Mouse (Mus musculus) brain, embryonic 18.5 days (tissue): ENCODE data around the gene Ctse.
A peak's percentile ranks its signal among the peaks of the same experiment; 100 is the strongest.

Experiments
- DNase-seq: peaks from one replicate; pipeline ENCODE4 v3.0.0-alpha.2; 2012; ENCODE audit warnings: low read depth, low spot score

Gene Ctse

GRCm38 (mm10) chr1:131699642-131700041 lies 61.5 kb downstream of the Ctse start:
- no peak for DNase-seq

- DNase-seq: no peak
Observed at GRCm38 (mm10) chr1:131700447-131700846, 62.3 kb downstream of the Ctse start.

GRCm38 (mm10) chr1:131701391-131701790 lies 63.3 kb downstream of the Ctse start:
- no peak for DNase-seq

- DNase-seq: no peak
Observed at GRCm38 (mm10) chr1:131702094-131702766, 64.1 kb downstream of the Ctse start.

- no peak for DNase-seq
Observed at GRCm38 (mm10) chr1:131703482-131703881, 65.4 kb downstream of the Ctse start.

- no peak for DNase-seq
Observed at GRCm38 (mm10) chr1:131708338-131708737, 70.2 kb downstream of the Ctse start.

GRCm38 (mm10) chr1:131711518-131711917 lies 73.4 kb downstream of the Ctse start:
- no peak for DNase-seq

GRCm38 (mm10) chr1:131712386-131712785 lies 74.3 kb downstream of the Ctse start:
- DNase-seq: peak; percentile 69

- DNase-seq: no peak
Observed at GRCm38 (mm10) chr1:131714388-131715337, 76.6 kb downstream of the Ctse start.

GRCm38 (mm10) chr1:131718952-131719694 lies 81.0 kb downstream of the Ctse start:
- no peak for DNase-seq

GRCm38 (mm10) chr1:131721989-131722388 lies 83.9 kb downstream of the Ctse start:
- no peak for DNase-seq

GRCm38 (mm10) chr1:131723549-131723948 lies 85.4 kb downstream of the Ctse start:
- DNase-seq: no peak
